Mouse (Mus musculus) hindbrain, embryonic 15.5 days (tissue): ENCODE data around the gene Rabgef1. TPM values are rescaled to one million over a fixed set of nuclear protein-coding genes. Genes with fewer than 3 reads are reported as not detected.

Experiments used
- ATAC-seq: fragments of 200-750 bp; cut with Nextera tagmentation; 2 replicates; pipeline ENCODE4 v1.8.0; 2017; ENCODE audit warnings: low read depth, moderate number of reproducible peaks, moderate TSS enrichment; ENCODE audit not compliant: low FRiP score
- H3K27ac ChIP-seq: fragments of 300-500 bp; sonication (generic); replicated peaks from 2 replicates; pipeline ENCODE4 v1.5.1; 2015; ENCODE audit warnings: mild to moderate bottlenecking, inconsistent platforms
- H3K27me3 ChIP-seq: fragments of 300-500 bp; sonication (generic); 2 replicates; pipeline ENCODE4 v1.6.1; 2015; ENCODE audit warnings: control low read depth, inconsistent platforms
- H3K36me3 ChIP-seq: fragments of 300-500 bp; sonication (generic); 2 replicates; pipeline ENCODE4 v1.6.1; 2015; ENCODE audit warnings: control low read depth, inconsistent platforms
- H3K4me1 ChIP-seq: fragments of 300-500 bp; sonication (generic); replicated peaks from 2 replicates; pipeline ENCODE4 v1.6.1; 2015; ENCODE audit warnings: control low read depth, inconsistent platforms
- H3K4me2 ChIP-seq: fragments of 300-500 bp; sonication (generic); 2 replicates; pipeline ENCODE4 v1.6.1; 2015; ENCODE audit warnings: moderate library complexity, mild to moderate bottlenecking, inconsistent platforms
- H3K4me3 ChIP-seq: fragments of 300-500 bp; sonication (generic); 2 replicates; pipeline ENCODE4 v1.5.1; 2015; ENCODE audit warnings: mild to moderate bottlenecking, inconsistent platforms
- H3K9ac ChIP-seq: fragments of 300-500 bp; sonication (generic); 2 replicates; pipeline ENCODE4 v1.6.1; 2015; ENCODE audit warnings: inconsistent platforms
- H3K9me3 ChIP-seq: fragments of 300-500 bp; sonication (generic); 2 replicates; pipeline ENCODE4 v1.6.1; 2016; ENCODE audit warnings: control low read depth, inconsistent platforms
- WGBS: fragments of 180-500 bp; shearing (Covaris S2); methylation state at CpG from one replicate; pipeline ENCODE4 v1.1.7; 2015; 5-methylcytosine and 5-hydroxymethylcytosine counted together
- polyA plus RNA-seq: library from polyadenylated mRNA; unstranded; fragments of >200 nt; fragmentation: Nextera tagmentation; extraction: Ambion mirVana; gene quantifications from 2 replicates; pipeline ENCODE4 v1.2.1, GENCODE M21; 2015

The Rabgef1 gene
- polyA plus RNA-seq, 1 experiment from 2014 or later, result 39.8 TPM

DNA sequence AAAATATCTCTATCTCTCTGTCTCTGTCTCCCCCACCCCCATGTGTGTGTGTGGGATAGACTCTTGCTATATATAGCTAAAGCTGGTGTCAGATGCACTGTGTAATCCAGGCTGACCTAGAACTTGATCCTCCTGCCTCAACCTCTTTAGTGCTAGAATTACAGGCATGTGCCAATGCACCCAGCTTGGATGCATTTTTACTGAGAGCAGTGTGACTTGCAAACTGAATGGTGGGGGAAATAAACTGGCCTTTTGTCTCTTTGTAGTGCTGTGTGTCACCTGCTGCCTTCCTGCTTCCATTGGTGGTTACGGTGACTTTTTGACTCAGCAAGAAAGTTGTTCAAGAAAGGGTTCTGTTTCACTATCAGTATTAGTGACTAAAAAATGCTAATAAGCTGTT is 24.7 kb downstream of the Rabgef1 start:
- no peak overlapping the region for H3K27ac ChIP-seq
- no peak overlapping the region for H3K4me2 ChIP-seq
- H3K4me3 ChIP-seq, result no peak overlapping the region
- H3K9ac ChIP-seq, result no peak overlapping the region
- H3K27me3 ChIP-seq, result no peaks in the 10 kb centered on the region
- ATAC-seq, result no peak
- no peaks in the 10 kb centered on the region for H3K4me1 ChIP-seq
- H3K36me3 ChIP-seq, result peaks cover 58% of the 10 kb centered on the region
- no peaks in the 10 kb centered on the region for H3K9me3 ChIP-seq
- WGBS, result 89% methylated on average over 1 of the region's 1 CpGs

- Histone ChIP-seq H3K4me3 (no peak overlapping the region), H3K36me3 (peaks cover 56% of the 10 kb centered on the region), H3K27me3 (no peaks in the 10 kb centered on the region), H3K4me2 (no peak overlapping the region), H3K27ac (no peak overlapping the region), H3K4me1 (no peaks in the 10 kb centered on the region), H3K9me3 (no peaks in the 10 kb centered on the region), H3K9ac (no peak overlapping the region)
- ATAC-seq, result no peak
- WGBS, result 84% methylated on average over 3 of the region's 3 CpGs
Observed at GRCm38 (mm10) chr5:130197454-130197853, 25.9 kb downstream of the Rabgef1 start.

- peaks cover 52% of the 10 kb centered on the region for H3K36me3 ChIP-seq
- H3K9ac ChIP-seq, result no peak overlapping the region
- no peak overlapping the region for H3K27ac ChIP-seq
- no peaks in the 10 kb centered on the region for H3K4me1 ChIP-seq
- H3K27me3 ChIP-seq, result no peaks in the 10 kb centered on the region
- no peak for ATAC-seq
- H3K4me2 ChIP-seq, result no peak overlapping the region
- H3K9me3 ChIP-seq, result no peaks in the 10 kb centered on the region
- 92% methylated on average over 7 of the region's 7 CpGs for WGBS
- H3K4me3 ChIP-seq, result no peak overlapping the region
Observed at GRCm38 (mm10) chr5:130197981-130198380, 26.4 kb downstream of the Rabgef1 start.

- Histone ChIP-seq H3K4me2 (no peak overlapping the region), H3K27ac (no peak overlapping the region), H3K36me3 (peaks cover 43% of the 10 kb centered on the region), H3K9me3 (no peaks in the 10 kb centered on the region), H3K4me1 (no peaks in the 10 kb centered on the region), H3K4me3 (no peak overlapping the region), H3K27me3 (no peaks in the 10 kb centered on the region), H3K9ac (no peak overlapping the region)
- no peak for ATAC-seq
- WGBS, result 91% methylated on average over 10 of the region's 10 CpGs
Observed at GRCm38 (mm10) chr5:130200233-130201029, 28.8 kb downstream of the Rabgef1 start.

DNA sequence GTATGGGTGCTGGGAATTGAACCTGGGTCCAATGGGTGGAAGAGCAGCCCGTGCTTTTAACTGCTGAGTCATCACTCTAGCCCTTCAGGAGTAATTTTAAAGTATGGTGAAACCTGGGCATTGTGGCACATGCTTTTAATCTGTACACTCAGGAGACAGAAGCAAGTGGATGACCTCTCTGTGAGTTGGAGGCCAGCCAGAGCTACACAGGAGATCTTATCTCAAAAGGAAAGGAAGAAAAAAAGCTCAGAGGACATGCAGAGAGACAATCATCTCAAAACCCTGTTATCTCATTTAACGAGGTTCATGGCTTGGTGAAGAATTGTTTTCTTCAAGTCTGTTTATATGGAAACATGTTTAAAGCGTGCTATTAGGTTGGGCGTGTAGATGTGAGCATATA is 32.4 kb downstream of the Rabgef1 start:
- no peaks in the 10 kb centered on the region for H3K27me3 ChIP-seq
- WGBS, result 93% methylated on average over 4 of the region's 4 CpGs
- no peaks in the 10 kb centered on the region for H3K4me1 ChIP-seq
- H3K4me2 ChIP-seq, result no peak overlapping the region
- no peaks in the 10 kb centered on the region for H3K9me3 ChIP-seq
- no peak overlapping the region for H3K4me3 ChIP-seq
- no peak for ATAC-seq
- H3K9ac ChIP-seq, result no peak overlapping the region
- no peak overlapping the region for H3K27ac ChIP-seq
- peaks cover 38% of the 10 kb centered on the region for H3K36me3 ChIP-seq

DNA sequence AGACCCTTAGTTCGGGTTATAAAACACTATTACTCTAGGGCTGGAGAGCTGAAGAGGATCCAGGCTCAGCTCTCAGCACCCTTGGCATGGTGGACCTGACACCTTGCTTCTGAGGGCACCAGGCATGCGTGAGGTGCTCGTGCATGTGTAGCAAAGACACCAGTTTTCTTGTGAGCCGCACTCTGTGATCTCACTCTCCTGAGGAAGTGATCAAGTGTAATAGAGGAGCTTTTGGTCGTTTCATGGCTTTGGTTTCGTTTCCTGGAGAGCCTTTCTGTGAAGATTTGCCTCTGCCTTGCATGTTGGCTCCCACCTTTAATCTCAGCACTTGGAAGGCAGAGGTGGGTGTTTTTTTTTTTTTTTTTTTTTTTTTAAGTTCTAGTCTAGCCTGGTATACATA is 33.0 kb downstream of the Rabgef1 start:
- Histone ChIP-seq H3K4me1 (no peaks in the 10 kb centered on the region), H3K9ac (no peak overlapping the region), H3K27ac (no peak overlapping the region), H3K27me3 (no peaks in the 10 kb centered on the region), H3K4me2 (no peak overlapping the region), H3K9me3 (no peaks in the 10 kb centered on the region), H3K36me3 (peaks cover 39% of the 10 kb centered on the region), H3K4me3 (no peak overlapping the region)
- WGBS, result 89% methylated on average over 6 of the region's 6 CpGs
- ATAC-seq, result no peak

DNA sequence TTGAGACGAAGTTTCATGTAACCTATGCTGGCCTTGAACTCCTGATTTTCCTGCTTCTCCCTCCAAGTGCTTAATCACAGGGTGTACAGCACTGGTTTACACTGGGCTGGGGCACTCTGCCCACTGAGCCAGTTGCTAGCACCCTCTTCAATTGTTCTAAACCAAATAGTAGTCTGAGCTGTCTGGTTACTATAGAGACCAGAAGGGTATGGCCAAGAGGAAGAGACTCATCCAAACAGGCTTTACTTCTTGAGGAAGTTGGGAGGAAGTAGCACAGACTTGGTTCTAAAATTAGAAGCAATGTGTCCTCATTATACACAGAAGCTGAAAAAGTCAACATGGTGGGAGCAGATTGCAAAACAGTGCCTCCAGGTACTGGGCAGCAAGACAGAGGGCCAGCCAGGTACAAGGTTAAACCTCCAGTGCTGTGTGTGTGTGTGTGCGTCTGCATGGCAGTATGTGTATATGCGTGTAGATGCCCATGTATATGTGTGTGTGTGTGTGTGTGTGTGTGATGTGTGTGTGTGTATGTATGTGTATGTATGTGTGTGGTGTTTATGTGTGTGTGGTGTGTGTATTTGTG is 33.9 kb downstream of the Rabgef1 start:
- Histone ChIP-seq H3K4me1 (no peaks in the 10 kb centered on the region), H3K9me3 (no peaks in the 10 kb centered on the region), H3K27me3 (no peaks in the 10 kb centered on the region), H3K9ac (no peak overlapping the region), H3K4me3 (no peak overlapping the region), H3K36me3 (peaks cover 43% of the 10 kb centered on the region), H3K27ac (no peak overlapping the region), H3K4me2 (no peak overlapping the region)
- WGBS, result 92% methylated on average over 3 of the region's 3 CpGs
- no peak for ATAC-seq

DNA sequence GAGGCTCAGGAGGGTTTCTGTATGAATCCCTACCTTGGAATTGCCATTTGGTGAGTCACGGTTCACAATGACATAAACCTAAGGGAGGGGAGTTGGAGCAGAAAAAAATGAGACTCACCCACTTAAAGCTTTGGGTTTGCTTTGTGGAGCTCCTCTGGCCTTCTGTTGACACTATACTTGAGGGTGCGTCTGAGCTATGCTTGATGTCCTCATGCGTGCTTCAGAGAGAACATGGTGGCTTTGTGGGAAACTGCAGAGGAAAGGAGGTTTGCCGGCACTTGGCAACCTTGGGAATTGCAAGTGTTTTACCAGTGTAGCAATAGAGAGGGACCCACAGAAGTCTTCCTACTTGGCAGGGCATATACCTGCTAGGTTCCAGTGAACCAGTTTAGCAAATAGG is 35.7 kb downstream of the Rabgef1 start:
- 92% methylated on average over 4 of the region's 4 CpGs for WGBS
- Histone ChIP-seq H3K4me2 (no peak overlapping the region), H3K36me3 (peaks cover 47% of the 10 kb centered on the region)

GRCm38 (mm10) chr5:130212956-130213355 is 41.4 kb downstream of the Rabgef1 start:
- Histone ChIP-seq H3K9me3 (no peaks in the 10 kb centered on the region), H3K9ac (no peak overlapping the region), H3K36me3 (peaks cover 47% of the 10 kb centered on the region), H3K27me3 (no peaks in the 10 kb centered on the region), H3K4me3 (no peak overlapping the region), H3K4me1 (no peaks in the 10 kb centered on the region), H3K4me2 (no peak overlapping the region), H3K27ac (no peak overlapping the region)
- WGBS, result 95% methylated on average over 11 of the region's 11 CpGs
- ATAC-seq, result no peak

More for the DNA sequence above, 35.7 kb downstream of the Rabgef1 start:
- H3K27me3 ChIP-seq, result no peaks in the 10 kb centered on the region
- ATAC-seq, result no peak
- H3K4me3 ChIP-seq, result no peak overlapping the region
- no peak overlapping the region for H3K27ac ChIP-seq
- H3K9ac ChIP-seq, result no peak overlapping the region
- H3K9me3 ChIP-seq, result no peaks in the 10 kb centered on the region
- no peaks in the 10 kb centered on the region for H3K4me1 ChIP-seq

GRCm38 (mm10) chr5:130216781-130217180 is 45.2 kb downstream of the Rabgef1 start, which contains the start of gene Tmem248:
Gene Tmem248 (plus strand): TSS chr5:130217081.
- no peak for ATAC-seq
- no peak within 1 kb of the TSS for H3K4me3 ChIP-seq
- no peak within 1 kb of the TSS for H3K9ac ChIP-seq
- 84% methylated on average over 7 of the region's 7 CpGs for WGBS
- H3K4me1 ChIP-seq, result peaks cover 10% of the 10 kb centered on the region
- peaks cover 17% of the 10 kb centered on the region; the same call in 1 of the 2 replicates for H3K36me3 ChIP-seq
- H3K4me2 ChIP-seq, result no peak within 1 kb of the TSS
- no peaks in the 10 kb centered on the region for H3K27me3 ChIP-seq
- H3K27ac ChIP-seq, result no peak within 1 kb of the TSS
- H3K9me3 ChIP-seq, result no peaks in the 10 kb centered on the region

GRCm38 (mm10) chr5:130217406-130217805 is 45.8 kb downstream of the Rabgef1 start:
- Histone ChIP-seq H3K4me1 (peaks cover 10% of the 10 kb centered on the region), H3K4me3 (no peak overlapping the region), H3K27me3 (no peaks in the 10 kb centered on the region), H3K36me3 (peaks cover 13% of the 10 kb centered on the region; the same call in 1 of the 2 replicates), H3K9me3 (no peaks in the 10 kb centered on the region), H3K9ac (no peak overlapping the region), H3K27ac (no peak overlapping the region), H3K4me2 (no peak overlapping the region)
- 89% methylated on average over 4 of the region's 4 CpGs for WGBS
- no peak for ATAC-seq

GRCm38 (mm10) chr5:130218336-130218735 is 46.7 kb downstream of the Rabgef1 start:
- no peak overlapping the region for H3K27ac ChIP-seq
- H3K27me3 ChIP-seq, result no peaks in the 10 kb centered on the region
- H3K9ac ChIP-seq, result no peak overlapping the region
- peaks cover 7% of the 10 kb centered on the region; the same call in 1 of the 2 replicates for H3K36me3 ChIP-seq
- no peak overlapping the region for H3K4me3 ChIP-seq
- ATAC-seq, result no peak
- 95% methylated on average over 5 of the region's 5 CpGs for WGBS
- no peak overlapping the region for H3K4me2 ChIP-seq
- no peaks in the 10 kb centered on the region for H3K9me3 ChIP-seq
- peaks cover 16% of the 10 kb centered on the region for H3K4me1 ChIP-seq
